Mouse (Mus musculus) cerebellum, postnatal 10 days (tissue): ENCODE data around the gene Gcsam.

Experiments
- DNase-seq, 2 experiments: peaks; one replicate each; pipeline ENCODE4 v3.0.0; 2021; ENCODE audit warnings: mixed read lengths in 2 of 2

Gcsam gene

DNA sequence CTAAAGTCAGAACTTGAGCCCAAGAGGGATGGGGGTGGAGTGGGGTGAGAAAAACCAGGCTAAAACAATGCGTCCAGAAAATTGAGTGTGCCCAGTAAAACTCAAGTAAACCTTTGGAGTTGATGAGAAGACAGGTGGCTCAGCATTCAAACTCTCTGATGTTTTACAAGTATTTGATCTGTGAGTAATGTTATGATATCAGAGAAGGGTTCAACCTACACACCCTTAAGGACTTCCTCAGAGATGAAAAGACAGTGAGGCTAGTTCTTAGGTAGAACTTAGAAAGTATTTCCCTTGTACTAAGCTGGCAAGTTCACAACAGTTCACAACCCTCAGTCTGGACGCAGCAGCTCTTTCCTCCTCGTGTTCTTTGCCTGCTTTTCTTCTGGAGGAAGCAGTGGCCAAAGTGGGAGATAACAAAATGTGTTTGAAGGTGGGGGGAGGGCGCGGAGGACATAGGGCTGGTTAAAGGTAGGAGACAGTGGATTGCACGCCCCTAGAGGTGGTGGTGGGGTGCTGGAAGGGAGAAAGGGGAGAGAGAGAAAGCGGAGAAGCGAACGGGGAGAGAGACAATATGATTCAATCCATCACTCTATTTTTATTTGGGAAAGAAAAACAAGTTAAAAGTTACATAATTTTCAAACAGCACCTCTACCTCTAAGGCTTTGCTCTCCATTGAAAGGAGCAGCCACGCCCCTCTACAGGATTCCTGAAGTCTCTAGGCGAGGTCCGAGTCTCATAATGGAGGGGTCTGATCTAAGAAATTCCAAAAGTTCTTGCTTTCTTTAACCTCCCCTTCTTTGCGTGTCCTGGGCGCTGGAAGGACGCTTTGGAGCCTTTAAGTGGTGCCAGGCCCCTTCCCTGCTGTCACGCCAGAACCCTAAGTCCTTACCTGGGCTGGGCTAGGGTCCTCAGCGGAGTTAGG lies 43.1 kb downstream of the Gcsam start:
- no peak for DNase-seq

DNA sequence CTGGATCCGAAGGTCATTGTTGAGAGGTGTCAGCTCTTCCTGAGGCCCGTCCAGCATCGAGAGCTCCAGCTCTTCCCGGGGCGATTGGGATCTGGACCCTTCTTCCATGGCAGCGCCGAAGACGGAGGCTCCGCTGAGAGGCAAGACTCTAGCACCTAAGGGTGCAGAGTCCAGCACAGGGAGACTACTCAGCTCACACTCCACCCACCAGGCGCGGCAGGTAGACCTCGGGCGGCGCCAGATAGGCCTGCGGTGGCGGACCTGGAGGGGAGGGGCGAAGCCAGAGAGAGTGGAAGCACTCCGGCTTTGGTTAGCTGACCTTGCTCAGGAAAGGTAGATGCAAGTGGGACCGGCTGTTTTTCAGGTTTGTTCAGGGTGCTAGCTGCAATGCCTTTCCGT lies 43.8 kb downstream of the Gcsam start, which contains the start of gene BC016579:
TSS of gene BC016579 (minus strand) at position 135 of the 399 bp plus-strand sequence.
- DNase-seq = no peak

DNA sequence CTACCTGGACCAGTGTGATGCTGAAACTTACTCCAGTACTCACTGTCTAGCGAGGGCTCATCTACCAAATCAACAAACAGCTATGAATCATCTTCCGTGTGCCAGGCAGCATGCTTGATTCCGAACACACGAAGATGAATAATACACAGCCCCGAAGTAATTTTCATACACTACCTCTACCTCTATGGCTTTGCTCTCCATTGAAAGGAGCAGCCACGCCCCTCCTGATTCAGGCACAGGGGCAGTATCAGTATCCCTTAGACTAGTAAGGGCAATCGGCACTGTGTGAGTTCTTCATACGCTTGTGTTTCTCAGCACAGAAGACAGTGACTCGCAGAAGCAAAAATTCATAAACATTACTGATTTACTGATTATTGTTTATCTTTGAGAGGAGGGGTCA lies 44.3 kb downstream of the Gcsam start:
- no peak for DNase-seq

DNA sequence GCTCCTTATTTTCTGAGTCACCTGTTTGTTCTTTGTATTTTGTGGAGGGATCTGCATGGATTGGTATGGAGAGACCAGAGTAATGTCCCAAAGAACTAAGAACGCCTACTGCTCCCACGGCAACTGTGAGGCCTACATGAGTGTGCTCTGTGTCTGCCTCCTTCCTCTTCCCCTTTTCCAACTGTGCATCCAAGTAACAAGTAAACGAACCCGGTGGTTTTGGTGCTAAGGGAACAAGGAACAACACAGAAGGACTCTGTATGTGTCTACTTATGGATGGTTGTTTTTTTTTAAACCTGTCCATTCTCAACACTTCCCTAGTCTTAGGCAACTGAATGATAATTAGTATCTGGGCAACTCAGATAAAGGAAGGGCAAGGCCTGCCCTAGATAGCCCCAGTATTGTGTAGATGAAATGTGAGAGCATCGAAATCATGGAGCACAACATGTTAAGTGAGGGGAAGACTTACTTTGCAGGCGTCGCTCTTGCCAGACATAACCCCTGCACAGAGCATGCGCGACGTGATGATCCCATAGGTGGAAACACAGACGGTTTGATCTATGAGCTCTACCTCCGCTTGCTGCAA lies 47.5 kb downstream of the Gcsam start:
- no peak for DNase-seq

DNA sequence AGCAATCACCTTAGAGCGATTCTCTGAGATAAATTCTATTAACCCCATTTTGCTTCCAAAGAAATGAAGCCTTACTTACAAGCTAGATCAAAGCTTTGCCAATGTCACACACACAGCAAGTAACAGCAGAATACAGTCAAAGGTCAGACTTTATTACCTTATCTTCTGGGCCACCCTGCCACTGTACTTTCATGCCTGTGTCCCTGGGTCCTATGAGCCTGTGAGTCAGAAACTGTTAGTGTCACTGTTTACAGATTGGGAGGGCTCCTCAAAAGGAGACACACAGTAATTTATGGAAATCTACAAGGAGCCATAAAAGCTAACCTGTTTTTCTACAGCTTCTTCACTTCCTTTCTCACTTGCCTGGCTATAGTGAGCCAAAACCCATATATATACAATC lies 48.1 kb downstream of the Gcsam start:
- DNase-seq = no peak

DNA sequence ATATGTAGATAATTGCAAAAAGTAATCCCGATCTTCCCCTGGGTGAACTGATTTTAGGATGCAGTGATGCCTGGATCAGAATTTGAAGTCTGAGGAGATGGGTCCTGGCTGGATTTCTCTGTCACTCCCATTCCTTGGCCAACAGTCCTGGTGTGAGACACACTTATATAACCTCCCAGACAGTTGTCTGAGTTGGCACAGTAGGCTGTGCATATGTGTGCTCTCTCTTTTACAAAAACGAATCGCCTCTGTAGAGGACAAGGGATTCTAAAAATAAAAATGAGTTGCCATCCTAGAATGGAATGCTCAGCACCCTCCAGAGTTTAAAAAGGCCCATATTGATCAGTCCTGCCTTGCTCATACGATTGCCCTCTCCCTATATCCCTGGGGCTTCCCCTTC lies 49.4 kb downstream of the Gcsam start:
- no peak for DNase-seq

DNA sequence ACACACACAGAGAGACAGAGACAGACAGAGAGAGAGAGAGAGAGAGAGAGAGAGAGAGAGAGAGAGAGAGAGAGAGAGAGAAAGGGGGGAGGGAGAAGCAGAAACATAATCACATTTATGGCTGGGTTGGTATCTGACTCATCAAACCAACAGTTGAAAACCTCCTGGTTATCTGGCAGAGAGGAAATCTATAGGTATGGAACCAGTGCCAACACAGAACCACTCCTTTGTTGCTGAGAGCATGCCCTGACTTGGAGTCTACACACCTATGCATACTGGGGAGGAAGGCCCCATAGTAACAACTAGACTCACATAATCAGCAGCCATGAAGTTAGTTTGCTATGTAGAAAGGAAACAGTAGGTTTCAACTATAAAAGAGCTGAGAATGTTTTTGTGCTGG lies 52.2 kb downstream of the Gcsam start:
- no peak for DNase-seq

DNA sequence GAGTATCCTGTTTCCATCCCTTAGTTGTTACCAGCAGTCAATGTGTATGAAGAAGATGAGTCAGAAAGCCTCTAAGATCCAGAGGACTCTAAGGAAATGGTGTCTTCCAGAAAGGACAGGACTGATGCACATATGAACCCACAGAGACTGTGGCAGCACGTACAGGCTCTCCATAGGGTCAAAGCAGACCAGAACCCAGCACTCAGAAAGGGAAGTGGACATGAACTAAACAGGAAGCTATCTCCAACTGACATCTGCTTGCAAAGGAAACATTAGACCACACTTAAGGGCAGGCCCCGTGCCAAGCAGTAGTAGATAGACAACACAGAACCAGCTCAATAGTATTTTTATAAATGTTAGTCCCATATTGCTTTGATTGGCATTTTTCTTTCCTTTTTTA lies 56.0 kb downstream of the Gcsam start:
- DNase-seq = no peak

DNA sequence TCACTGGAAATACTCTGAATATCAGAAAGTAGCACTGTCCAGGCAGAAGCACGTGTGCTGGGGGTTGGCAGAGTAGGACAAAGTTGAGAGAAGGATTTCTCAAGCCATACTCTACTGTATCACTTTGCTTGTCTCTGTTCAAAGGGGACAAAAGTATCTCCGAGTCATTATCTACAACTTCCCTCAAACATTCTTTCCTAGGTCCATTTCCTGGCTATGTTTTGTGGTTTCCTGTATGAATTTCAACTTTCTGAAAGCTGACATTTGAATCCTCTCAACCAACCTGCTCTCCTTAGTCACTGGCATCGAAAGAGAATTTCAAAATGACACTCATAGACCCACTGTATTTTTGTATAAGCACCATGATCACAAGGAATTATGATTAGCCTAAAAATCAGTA lies 58.0 kb downstream of the Gcsam start:
- no peak for DNase-seq

DNA sequence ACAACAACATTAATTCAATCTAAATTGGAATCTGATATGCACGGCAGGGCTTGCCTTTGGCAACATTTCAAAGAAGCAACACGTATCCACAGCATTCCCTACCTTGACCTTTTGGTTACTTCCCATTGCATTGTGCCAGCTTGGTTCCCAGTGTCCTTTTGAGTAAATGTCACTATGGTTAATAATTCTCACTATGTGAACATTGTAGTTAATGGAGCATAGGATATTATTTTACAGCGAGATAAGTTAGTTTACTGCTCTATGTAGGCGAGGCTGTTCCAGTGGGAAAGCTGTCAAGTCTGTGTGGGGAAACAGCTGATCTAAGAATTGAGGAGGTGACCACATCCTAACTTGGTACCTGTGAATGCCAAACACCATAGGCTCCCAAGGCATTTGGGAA lies 59.8 kb downstream of the Gcsam start:
- DNase-seq = no peak
